Mouse (Mus musculus) cerebellum, adult 2 months (tissue): Measurements from ENCODE around the gene Srsf9.
A peak's percentile ranks its signal among the peaks of the same experiment; 100 is the strongest.

Experiments
- CTCF ChIP-seq: fragments of 200-500 bp; IDR thresholded peaks from 2 replicates; pipeline ENCODE4 v1.5.1; 2011; ENCODE audit warnings: low read depth, mild to moderate bottlenecking, control low read depth, low read length, moderate library complexity, borderline replicate concordance; ENCODE audit not compliant: insufficient read depth
- POLR2A ChIP-seq: fragments of 200-500 bp; IDR thresholded peaks from 2 replicates; pipeline ENCODE4 v1.6.1; 2011; ENCODE audit warnings: low read length, control low read depth, borderline replicate concordance; ENCODE audit not compliant: insufficient read depth

DNA sequence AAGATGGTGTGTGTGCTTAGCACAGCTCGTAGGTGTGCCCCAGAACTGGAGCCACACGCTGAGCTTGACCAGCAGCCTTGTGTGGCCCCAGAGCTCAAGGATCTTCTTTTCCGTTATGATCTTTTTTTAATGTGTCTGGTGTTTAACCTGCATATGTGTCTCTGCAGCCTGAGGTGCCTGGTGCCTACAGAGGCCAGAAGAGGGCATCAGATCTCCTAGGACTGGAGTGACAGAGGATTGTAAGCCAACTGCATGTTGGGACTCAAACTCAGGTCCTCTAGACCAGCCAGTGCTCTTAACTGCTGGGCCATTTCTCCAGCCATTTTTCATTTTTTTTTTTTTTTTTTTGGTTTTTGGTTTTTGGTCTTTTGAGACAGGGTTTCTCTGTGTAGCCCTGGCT is 42.2 kb upstream of the Srsf9 start:
- peak; percentile 33; the same call in 1 of the 2 replicates for TF ChIP-seq CTCF
- TF ChIP-seq POLR2A, result no peak
